Mouse (Mus musculus) cerebellum, postnatal 4 days (tissue): ENCODE results near the gene Stx6.

Source experiments
- DNase-seq, 2 experiments: peaks; one replicate each; pipeline ENCODE4 v3.0.0; 2022; ENCODE audit warnings: low spot score in 2 of 2, mixed read lengths in 1 of 2

Gene Stx6

GRCm38 (mm10) chr1:155158141-155158969 lies at the start of gene Stx6:
Gene Stx6, plus strand, starts transcription at chr1:155158715.
- peak; percentile 92 to 97 for DNase-seq

GRCm38 (mm10) chr1:155109387-155110350 lies 48.8 kb upstream of the Stx6 start:
- no peak for DNase-seq

GRCm38 (mm10) chr1:155111491-155111890 lies 47.0 kb upstream of the Stx6 start:
- DNase-seq, result no peak

- DNase-seq, result no peak
Measured at GRCm38 (mm10) chr1:155112118-155112517, 46.4 kb upstream of the Stx6 start.

- no peak for DNase-seq
Measured at GRCm38 (mm10) chr1:155112875-155113274, 45.6 kb upstream of the Stx6 start.

GRCm38 (mm10) chr1:155113946-155114345 lies 44.6 kb upstream of the Stx6 start:
- no peak for DNase-seq

GRCm38 (mm10) chr1:155119719-155120118 lies 38.8 kb upstream of the Stx6 start:
- DNase-seq, result no peak

GRCm38 (mm10) chr1:155121977-155122939 lies 36.3 kb upstream of the Stx6 start:
- DNase-seq, result peak; percentile 42 to 78

- DNase-seq, result no peak
Measured at GRCm38 (mm10) chr1:155124397-155124796, 34.1 kb upstream of the Stx6 start.

- no peak for DNase-seq
Measured at GRCm38 (mm10) chr1:155126716-155127115, 31.8 kb upstream of the Stx6 start.

- DNase-seq, result no peak
Measured at GRCm38 (mm10) chr1:155127429-155127934, 31.0 kb upstream of the Stx6 start.

GRCm38 (mm10) chr1:155134866-155135265 lies 23.6 kb upstream of the Stx6 start:
- no peak for DNase-seq

GRCm38 (mm10) chr1:155138795-155139194 lies 19.7 kb upstream of the Stx6 start:
- DNase-seq, result no peak

- DNase-seq, result peak in 1 of 2 experiments; percentile 39
Measured at GRCm38 (mm10) chr1:155140076-155140475, 18.4 kb upstream of the Stx6 start.

GRCm38 (mm10) chr1:155145620-155146019 lies 12.9 kb upstream of the Stx6 start:
- no peak for DNase-seq

- DNase-seq, result no peak
Measured at GRCm38 (mm10) chr1:155146572-155146980, 11.9 kb upstream of the Stx6 start, which contains the start of gene Mr1. Gene Mr1, minus strand, starts transcription at chr1:155146814.

- no peak for DNase-seq
Measured at GRCm38 (mm10) chr1:155147228-155147627, 11.3 kb upstream of the Stx6 start.

- DNase-seq, result no peak
Measured at GRCm38 (mm10) chr1:155149403-155149802, 9.1 kb upstream of the Stx6 start.

GRCm38 (mm10) chr1:155150821-155151220 lies 7.7 kb upstream of the Stx6 start:
- no peak for DNase-seq

GRCm38 (mm10) chr1:155153906-155154305 lies 4.6 kb upstream of the Stx6 start:
- no peak for DNase-seq

GRCm38 (mm10) chr1:155158970-155159484 lies 512 bp downstream of the Stx6 start:
- peak; percentile 35 to 49 for DNase-seq
